Mouse (Mus musculus): ENCODE results near the gene Ndrg3. TPM values are rescaled to one million over a fixed set of nuclear protein-coding genes. Genes with fewer than 3 reads are reported as not detected.

The Ndrg3 gene
- polyA plus RNA-seq (2016; fragmentation: Nextera tagmentation; extraction: Ambion mirVana) = 55.4 and 56.4 TPM in 2 replicates

GRCm38 (mm10) chr2:156991470-156992319, at the start of gene Ndrg3:
Ndrg3 (minus strand) TSS chr2:156992056.
- under 1% methylated on average over 66 of the region's 66 CpGs for WGBS (ENCODE audit: insufficient replicate concordance)

GRCm38 (mm10) chr2:157041421-157041820, 49.6 kb upstream of the Ndrg3 start:
- H3K4me2 ChIP-seq = no peak overlapping the region
- no peak overlapping the region for H3K9ac ChIP-seq
- WGBS (ENCODE audit: insufficient replicate concordance) = 34% methylated on average over 7 of the region's 7 CpGs
- no peak overlapping the region for H3K27ac ChIP-seq
- H3K4me3 ChIP-seq = no peak overlapping the region
- H3K9me3 ChIP-seq (replicated peaks) = no peaks in the 10 kb centered on the region
- no peak for ATAC-seq
- H3K27me3 ChIP-seq (replicated peaks) = no peaks in the 10 kb centered on the region
- H3K4me1 ChIP-seq = no peaks in the 10 kb centered on the region
- peaks cover 55% of the 10 kb centered on the region for H3K36me3 ChIP-seq

More at GRCm38 (mm10) chr2:156991470-156992319, at the start of gene Ndrg3:
- ATAC-seq = peak; percentile 93
- Histone ChIP-seq H3K9me3 (replicated peaks) (no peaks in the 10 kb centered on the region), H3K4me3 (peak within 1 kb of the TSS; percentile 89), H3K36me3 (peaks cover 42% of the 10 kb centered on the region), H3K4me2 (peak within 1 kb of the TSS; percentile 70), H3K9ac (peak within 1 kb of the TSS; percentile 96), H3K4me1 (peaks cover 49% of the 10 kb centered on the region), H3K27me3 (replicated peaks) (no peaks in the 10 kb centered on the region), H3K27ac (peak within 1 kb of the TSS; percentile 93)

GRCm38 (mm10) chr2:157040649-157041046, 48.8 kb upstream of the Ndrg3 start:
- H3K4me2 ChIP-seq = no peak overlapping the region
- H3K36me3 ChIP-seq = peaks cover 47% of the 10 kb centered on the region
- no peak overlapping the region for H3K9ac ChIP-seq
- ATAC-seq = no peak
- WGBS (ENCODE audit: insufficient replicate concordance) = 83% methylated on average over 17 of the region's 17 CpGs
- H3K27ac ChIP-seq = no peak overlapping the region
- no peaks in the 10 kb centered on the region for H3K9me3 ChIP-seq (replicated peaks)
- no peaks in the 10 kb centered on the region for H3K27me3 ChIP-seq (replicated peaks)
- no peak overlapping the region for H3K4me3 ChIP-seq
- H3K4me1 ChIP-seq = no peaks in the 10 kb centered on the region

- no peak for ATAC-seq
- Histone ChIP-seq H3K36me3 (peaks cover 41% of the 10 kb centered on the region), H3K9me3 (replicated peaks) (no peaks in the 10 kb centered on the region)
Measured at GRCm38 (mm10) chr2:157039900-157040648, 48.2 kb upstream of the Ndrg3 start.

GRCm38 (mm10) chr2:157037303-157037702, 45.4 kb upstream of the Ndrg3 start:
- 72% methylated on average over 9 of the region's 9 CpGs for WGBS (ENCODE audit: insufficient replicate concordance)
- Histone ChIP-seq H3K9me3 (replicated peaks) (no peaks in the 10 kb centered on the region), H3K4me2 (no peak overlapping the region), H3K4me1 (no peaks in the 10 kb centered on the region), H3K36me3 (peaks cover 41% of the 10 kb centered on the region), H3K27me3 (replicated peaks) (no peaks in the 10 kb centered on the region), H3K27ac (no peak overlapping the region), H3K4me3 (no peak overlapping the region), H3K9ac (no peak overlapping the region)
- no peak for ATAC-seq

More at GRCm38 (mm10) chr2:157039900-157040648, 48.2 kb upstream of the Ndrg3 start:
- Histone ChIP-seq H3K4me2 (no peak overlapping the region), H3K9ac (no peak overlapping the region), H3K27ac (no peak overlapping the region), H3K4me1 (no peaks in the 10 kb centered on the region), H3K4me3 (no peak overlapping the region), H3K27me3 (replicated peaks) (no peaks in the 10 kb centered on the region)
- WGBS (ENCODE audit: insufficient replicate concordance) = 90% methylated on average over 48 of the region's 50 CpGs

GRCm38 (mm10) chr2:157036400-157036799, 44.5 kb upstream of the Ndrg3 start:
- no peaks in the 10 kb centered on the region for H3K9me3 ChIP-seq (replicated peaks)
- no peak overlapping the region for H3K4me2 ChIP-seq
- no peak overlapping the region for H3K27ac ChIP-seq
- H3K27me3 ChIP-seq (replicated peaks) = no peaks in the 10 kb centered on the region
- 77% methylated on average over 8 of the region's 8 CpGs for WGBS (ENCODE audit: insufficient replicate concordance)
- no peaks in the 10 kb centered on the region for H3K4me1 ChIP-seq
- H3K4me3 ChIP-seq = no peak overlapping the region
- H3K9ac ChIP-seq = no peak overlapping the region
- H3K36me3 ChIP-seq = peaks cover 39% of the 10 kb centered on the region
- no peak for ATAC-seq

GRCm38 (mm10) chr2:157035371-157035770, 43.5 kb upstream of the Ndrg3 start:
- Histone ChIP-seq H3K9ac (no peak overlapping the region), H3K27me3 (replicated peaks) (no peaks in the 10 kb centered on the region), H3K4me3 (no peak overlapping the region), H3K4me2 (no peak overlapping the region), H3K9me3 (replicated peaks) (no peaks in the 10 kb centered on the region), H3K4me1 (peaks cover 8% of the 10 kb centered on the region; the same call in 1 of the 2 replicates), H3K27ac (no peak overlapping the region), H3K36me3 (peaks cover 35% of the 10 kb centered on the region)
- 87% methylated on average over 7 of the region's 7 CpGs for WGBS (ENCODE audit: insufficient replicate concordance)
- ATAC-seq = no peak

GRCm38 (mm10) chr2:157030804-157031203, 38.9 kb upstream of the Ndrg3 start:
- Histone ChIP-seq H3K27me3 (replicated peaks) (no peaks in the 10 kb centered on the region), H3K9me3 (replicated peaks) (no peaks in the 10 kb centered on the region), H3K27ac (no peak overlapping the region), H3K4me2 (no peak overlapping the region), H3K4me3 (no peak overlapping the region), H3K4me1 (peaks cover 48% of the 10 kb centered on the region), H3K36me3 (peaks cover 59% of the 10 kb centered on the region), H3K9ac (no peak overlapping the region)
- WGBS (ENCODE audit: insufficient replicate concordance) = 35% methylated on average over 9 of the region's 9 CpGs
- ATAC-seq = peak; percentile 24; the same call in 1 of the 2 replicates

GRCm38 (mm10) chr2:157028261-157028660, 36.4 kb upstream of the Ndrg3 start:
- Histone ChIP-seq H3K9me3 (replicated peaks) (peaks cover 9% of the 10 kb centered on the region), H3K27ac (peak overlapping the region; percentile 94), H3K9ac (peak overlapping the region; percentile 75), H3K27me3 (replicated peaks) (no peaks in the 10 kb centered on the region), H3K4me3 (peak overlapping the region; percentile 62), H3K4me2 (peak overlapping the region; percentile 87), H3K36me3 (peaks cover 84% of the 10 kb centered on the region), H3K4me1 (peaks cover 57% of the 10 kb centered on the region)
- 70% methylated on average over 4 of the region's 4 CpGs for WGBS (ENCODE audit: insufficient replicate concordance)
- ATAC-seq = no peak

- peak; percentile 88 for ATAC-seq
- peak overlapping the region; percentile 62 for H3K4me3 ChIP-seq
- peak overlapping the region; percentile 75 for H3K9ac ChIP-seq
- WGBS (ENCODE audit: insufficient replicate concordance) = 21% methylated on average over 21 of the region's 21 CpGs
- H3K27ac ChIP-seq = peak overlapping the region; percentile 94
- peaks cover 86% of the 10 kb centered on the region for H3K36me3 ChIP-seq
- H3K4me2 ChIP-seq = peak overlapping the region; percentile 87
- no peaks in the 10 kb centered on the region for H3K27me3 ChIP-seq (replicated peaks)
- H3K9me3 ChIP-seq (replicated peaks) = peaks cover 9% of the 10 kb centered on the region
- H3K4me1 ChIP-seq = peaks cover 57% of the 10 kb centered on the region
Measured at GRCm38 (mm10) chr2:157027106-157028008, 35.5 kb upstream of the Ndrg3 start.

- no peak overlapping the region for H3K27ac ChIP-seq
- no peak overlapping the region for H3K9ac ChIP-seq
- H3K36me3 ChIP-seq = peaks cover 100% of the 10 kb centered on the region
- no peak overlapping the region for H3K4me3 ChIP-seq
- peaks cover 15% of the 10 kb centered on the region for H3K4me1 ChIP-seq
- ATAC-seq = no peak
- no peak overlapping the region for H3K4me2 ChIP-seq
- H3K9me3 ChIP-seq (replicated peaks) = peaks cover 9% of the 10 kb centered on the region
- WGBS (ENCODE audit: insufficient replicate concordance) = 91% methylated on average over 16 of the region's 16 CpGs
- no peaks in the 10 kb centered on the region for H3K27me3 ChIP-seq (replicated peaks)
Measured at GRCm38 (mm10) chr2:157021156-157021555, 29.3 kb upstream of the Ndrg3 start.

Measured in liver, embryonic 12.5 days (tissue).